Mouse (Mus musculus) ES-E14 (cell line): Measurements from ENCODE around the gene Nbl1. TPM values are rescaled to one million over a fixed set of nuclear protein-coding genes. Genes with fewer than 3 reads are reported as not detected.

ENCODE experiments used
- DNase-seq: peaks from one replicate; pipeline ENCODE4 v3.0.0-alpha.2; 2013; ENCODE audit warnings: low read depth, low spot score
- H3K27ac ChIP-seq: 2 replicates; pipeline ENCODE4 v1.5.1; 2012; ENCODE audit warnings: low read depth, mild to moderate bottlenecking, low read length, moderate library complexity, mixed read lengths; ENCODE audit not compliant: poor library complexity, insufficient read depth, severe bottlenecking
- H3K36me3 ChIP-seq: 2 replicates; pipeline ENCODE4 v1.6.1; 2012; ENCODE audit warnings: mild to moderate bottlenecking, low read length, moderate library complexity, mixed read lengths; ENCODE audit not compliant: control insufficient read depth, poor library complexity, insufficient read depth, severe bottlenecking
- H3K4me1 ChIP-seq, 2 experiments: fragments of 150-350 bp in 1 of 2; sonication (generic) in 1 of 2; 2 replicates each; pipeline ENCODE4 v1.6.1; 2012; ENCODE audit warnings: low read length in 2 of 2, mild to moderate bottlenecking in 1 of 2, mixed read lengths in 1 of 2; ENCODE audit not compliant: control insufficient read depth in 2 of 2, insufficient read depth in 2 of 2, poor library complexity in 1 of 2
- H3K4me3 ChIP-seq, 2 experiments: fragments of 150-350 bp in 1 of 2; sonication (generic) in 1 of 2; 2 replicates each; pipeline ENCODE4 v1.5.1; 2012; ENCODE audit warnings: low read length in 2 of 2, low read depth in 1 of 2, mild to moderate bottlenecking in 1 of 2, mixed read lengths in 1 of 2; ENCODE audit not compliant: insufficient read depth in 1 of 2, poor library complexity in 1 of 2, severe bottlenecking in 1 of 2
- H3K9ac ChIP-seq: 2 replicates; pipeline ENCODE4 v1.6.1; 2012; ENCODE audit warnings: low read depth, mild to moderate bottlenecking, low read length, mixed read lengths; ENCODE audit not compliant: poor library complexity, insufficient read depth, severe bottlenecking
- H3K9me3 ChIP-seq: fragments of 150-350 bp; sonication (generic); 2 replicates; pipeline ENCODE4 v1.6.1; 2012; ENCODE audit warnings: low read depth, mild to moderate bottlenecking, low read length; ENCODE audit not compliant: control insufficient read depth, insufficient read depth
- CHD2 ChIP-seq: IDR thresholded peaks from 2 replicates; pipeline ENCODE4 v1.6.1; 2014; ENCODE audit warnings: mild to moderate bottlenecking, low read depth, low read length, inconsistent platforms
- HCFC1 ChIP-seq: IDR thresholded peaks from 2 replicates; pipeline ENCODE4 v1.6.1; 2012; ENCODE audit warnings: low read length, inconsistent platforms, borderline replicate concordance; ENCODE audit not compliant: insufficient read depth
- MAFK ChIP-seq: IDR thresholded peaks from 2 replicates; pipeline ENCODE4 v1.6.1; 2014; ENCODE audit warnings: mild to moderate bottlenecking, low read depth, low read length, inconsistent platforms; ENCODE audit not compliant: insufficient read depth
- ZC3H11A ChIP-seq: IDR thresholded peaks from 2 replicates; pipeline ENCODE4 v1.6.1; 2012; ENCODE audit warnings: low read depth, mild to moderate bottlenecking, inconsistent platforms, low read length, borderline replicate concordance
- ZNF384 ChIP-seq: IDR thresholded peaks from 2 replicates; pipeline ENCODE4 v1.6.1; 2012; ENCODE audit warnings: low read depth, low read length, inconsistent platforms
- in situ Hi-C, 2 experiments: fragments of 600-800 bp; cut with MboI; formaldehyde crosslinking; loops; one replicate each; pipeline ENCODE4 v1.15.1; 2025; ENCODE audit warnings: low sequenced_read_pairs in 2 of 2, inconsistent platforms in 1 of 2; ENCODE audit not compliant: unreplicated experiment in 2 of 2
- total RNA-seq: library from RNA; depleted of rRNA; stranded (reverse); fragments of 300-350 nt; gene quantifications from 2 replicates; pipeline ENCODE4 v1.2.3, GENCODE M21; 2012

The Nbl1 gene
- total RNA-seq, 1 experiment, result 12.5 TPM

DNA sequence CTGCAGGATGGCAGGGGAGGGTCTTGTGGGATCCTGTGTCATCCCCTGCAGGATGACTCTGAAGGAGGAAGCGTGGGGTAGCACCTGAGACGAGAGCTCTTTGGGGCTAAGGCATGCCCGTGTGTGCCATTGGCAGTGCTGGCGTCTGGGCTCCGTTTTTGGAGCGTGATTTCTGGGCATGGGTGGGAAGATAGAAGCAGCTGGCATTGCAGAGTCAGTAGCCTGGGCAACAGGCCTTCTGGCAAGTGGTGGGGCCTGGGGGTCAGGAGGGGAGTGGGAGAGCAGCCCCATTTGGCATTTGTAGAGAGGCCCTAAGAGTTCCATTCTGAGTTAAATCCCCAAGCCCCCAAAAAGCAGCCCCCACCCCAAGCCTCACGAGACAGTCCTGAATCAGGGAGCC is 40.0 kb downstream of the Nbl1 start:
- Histone ChIP-seq H3K36me3 (no peaks in the 10 kb centered on the region), H3K4me3 (no peak overlapping the region), H3K9me3 (no peaks in the 10 kb centered on the region), H3K4me1 (no peaks in the 10 kb centered on the region), H3K9ac (no peak overlapping the region), H3K27ac (no peak overlapping the region)
- in situ Hi-C loops, result no loop called here
- TF ChIP-seq ZNF384, result no peak
- no peak for TF ChIP-seq HCFC1
- no peak for TF ChIP-seq MAFK
- TF ChIP-seq ZC3H11A, result no peak
- TF ChIP-seq CHD2, result no peak
- no peak for DNase-seq

DNA sequence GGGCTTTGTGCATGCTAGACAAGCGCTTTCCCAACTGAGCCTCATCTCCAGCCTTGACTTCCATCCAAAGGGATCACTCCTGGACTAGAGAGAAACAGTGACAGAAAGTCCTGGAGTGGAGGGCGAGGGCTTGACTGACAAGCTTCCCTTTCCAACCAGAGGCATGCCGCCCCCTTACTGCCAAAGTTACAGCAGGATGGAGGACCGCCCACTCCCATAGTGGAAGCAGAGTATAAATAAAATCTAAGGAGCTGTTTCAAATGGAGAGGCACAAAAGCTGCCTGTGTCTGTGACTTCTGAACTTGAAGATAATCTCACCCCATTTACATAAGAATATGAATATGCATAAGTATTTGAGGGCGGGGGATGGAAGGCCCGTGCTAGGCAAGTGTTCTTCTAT is 44.3 kb downstream of the Nbl1 start:
- no peak for DNase-seq
- in situ Hi-C loops, result no loop called here
- Histone ChIP-seq H3K36me3 (no peaks in the 10 kb centered on the region), H3K9ac (no peak overlapping the region), H3K4me1 (no peaks in the 10 kb centered on the region), H3K27ac (no peak overlapping the region), H3K9me3 (no peaks in the 10 kb centered on the region), H3K4me3 (no peak overlapping the region)
- TF ChIP-seq MAFK, result no peak
- no peak for TF ChIP-seq ZNF384
- TF ChIP-seq CHD2, result no peak
- TF ChIP-seq HCFC1, result no peak
- no peak for TF ChIP-seq ZC3H11A

DNA sequence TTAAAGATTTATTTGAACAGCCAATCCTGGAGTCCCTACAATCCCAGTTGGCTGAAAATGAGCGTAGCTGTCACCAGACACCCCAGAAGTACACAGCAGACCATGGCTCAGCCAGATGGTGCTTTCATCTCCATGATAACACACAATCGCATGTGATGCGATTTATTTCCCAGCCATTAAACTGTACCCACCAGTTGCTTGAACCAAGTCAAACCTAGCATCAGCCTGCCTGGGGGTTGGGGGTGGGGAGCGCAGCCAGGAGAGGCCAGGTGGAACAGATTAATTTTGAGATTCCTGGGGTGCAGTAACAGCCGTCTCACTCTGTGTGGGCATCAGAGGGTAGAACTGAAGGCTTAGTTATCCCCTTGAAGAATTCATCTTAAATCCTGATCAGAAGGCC is 46.4 kb downstream of the Nbl1 start:
- Histone ChIP-seq H3K4me3 (no peak overlapping the region), H3K9me3 (no peaks in the 10 kb centered on the region), H3K27ac (no peak overlapping the region), H3K4me1 (no peaks in the 10 kb centered on the region), H3K36me3 (no peaks in the 10 kb centered on the region), H3K9ac (no peak overlapping the region)
- in situ Hi-C loops, result no loop called here
- DNase-seq, result no peak
- no peak for TF ChIP-seq ZC3H11A
- no peak for TF ChIP-seq CHD2
- TF ChIP-seq MAFK, result no peak
- no peak for TF ChIP-seq HCFC1
- no peak for TF ChIP-seq ZNF384

DNA sequence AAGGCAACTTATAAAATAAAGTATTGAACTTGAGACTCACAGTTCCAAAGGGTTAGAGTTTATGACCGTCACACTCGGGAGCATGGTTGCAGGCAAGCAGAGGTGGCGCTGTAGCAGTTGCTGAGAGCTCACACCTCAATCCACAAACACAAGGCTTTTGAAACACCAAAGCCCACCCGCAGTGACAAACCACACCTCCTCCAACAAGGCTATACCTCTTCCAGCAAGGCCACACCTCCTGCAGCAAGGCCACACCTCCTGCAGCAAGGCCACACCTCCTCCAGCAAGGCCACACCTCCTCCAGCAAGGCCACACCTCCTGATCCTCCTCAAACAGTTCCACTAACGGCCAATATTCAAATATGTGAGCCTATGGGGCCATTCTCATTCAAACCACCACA is 48.2 kb downstream of the Nbl1 start:
- H3K9me3 ChIP-seq, result no peaks in the 10 kb centered on the region
- DNase-seq, result no peak
- no peak overlapping the region for H3K27ac ChIP-seq
- no peaks in the 10 kb centered on the region for H3K36me3 ChIP-seq
- TF ChIP-seq CHD2, result no peak
- TF ChIP-seq ZC3H11A, result no peak
- no peak for TF ChIP-seq HCFC1
- TF ChIP-seq ZNF384, result no peak
- no peak for TF ChIP-seq MAFK
- peaks cover 0 to 2% of the 10 kb centered on the region in 2 experiments; a peak in 1 of 4 replicates for H3K4me1 ChIP-seq
- no peak overlapping the region for H3K9ac ChIP-seq
- in situ Hi-C loops, result no loop called here
- H3K4me3 ChIP-seq, result no peak overlapping the region

DNA sequence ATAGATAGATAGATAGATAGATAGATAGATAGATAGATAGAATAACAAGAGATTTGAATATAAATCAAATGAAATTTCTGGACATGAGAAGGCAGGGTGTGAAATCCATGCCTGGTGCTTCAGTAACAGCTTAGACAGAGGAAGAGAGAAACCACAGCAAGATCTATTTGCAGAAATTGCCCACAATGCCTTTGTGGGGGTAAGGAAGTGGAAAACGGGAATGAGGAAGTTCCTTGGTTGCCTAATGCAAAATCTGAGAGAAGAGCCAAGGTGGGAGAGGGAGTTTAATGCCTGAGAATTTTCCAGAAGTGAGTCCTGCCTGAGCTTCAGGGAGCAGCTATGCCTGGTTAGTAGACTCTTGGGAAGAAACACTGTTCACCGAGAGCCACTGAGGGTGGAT is 49.2 kb downstream of the Nbl1 start:
- Histone ChIP-seq H3K27ac (no peak overlapping the region), H3K36me3 (no peaks in the 10 kb centered on the region), H3K4me3 (no peak overlapping the region), H3K4me1 (peaks cover 0 to 2% of the 10 kb centered on the region in 2 experiments; a peak in 1 of 4 replicates), H3K9me3 (no peaks in the 10 kb centered on the region), H3K9ac (no peak overlapping the region)
- no peak for DNase-seq
- in situ Hi-C loops, result no loop called here
- TF ChIP-seq HCFC1 (no peak), CHD2 (no peak), MAFK (no peak)
